Mouse (Mus musculus): ENCODE data around the gene Calr.

Calr gene

GRCm38 (mm10) chr8:84814555-84815441 is 31.9 kb downstream of the Calr start:
- peak; percentile 65 for DNase-seq

- no peak for DNase-seq
Observed at GRCm38 (mm10) chr8:84814240-84814554, 32.5 kb downstream of the Calr start.

- DNase-seq: no peak
Observed at GRCm38 (mm10) chr8:84813830-84814229, 32.9 kb downstream of the Calr start.

GRCm38 (mm10) chr8:84813059-84813458 is 33.7 kb downstream of the Calr start:
- DNase-seq: peak; percentile 86

GRCm38 (mm10) chr8:84811303-84811702 is 35.4 kb downstream of the Calr start:
- no peak for DNase-seq

GRCm38 (mm10) chr8:84810896-84811295 is 35.8 kb downstream of the Calr start:
- peak; percentile 97 for DNase-seq

- DNase-seq: no peak
Observed at GRCm38 (mm10) chr8:84809941-84810280, 36.8 kb downstream of the Calr start.

- no peak for DNase-seq
Observed at GRCm38 (mm10) chr8:84809109-84809940, 37.4 kb downstream of the Calr start.

GRCm38 (mm10) chr8:84806031-84806430 is 40.7 kb downstream of the Calr start:
- no peak for DNase-seq

- DNase-seq: peak; percentile 72
Observed at GRCm38 (mm10) chr8:84799999-84800831, 46.5 kb downstream of the Calr start, which contains the start of gene Nfix. Gene Nfix (minus strand): TSS chr8:84800344.

GRCm38 (mm10) chr8:84799136-84799931 is 47.4 kb downstream of the Calr start:
- peak; percentile 66 for DNase-seq

GRCm38 (mm10) chr8:84798446-84799135 is 48.1 kb downstream of the Calr start:
- DNase-seq: no peak

GRCm38 (mm10) chr8:84797971-84798370 is 48.8 kb downstream of the Calr start:
- no peak for DNase-seq

GRCm38 (mm10) chr8:84797256-84797797 is 49.4 kb downstream of the Calr start:
- no peak for DNase-seq

GRCm38 (mm10) chr8:84794486-84794885 is 52.2 kb downstream of the Calr start:
- DNase-seq: no peak

GRCm38 (mm10) chr8:84793791-84794485 is 52.8 kb downstream of the Calr start:
- peak; percentile 64 for DNase-seq

GRCm38 (mm10) chr8:84793134-84793533 is 53.6 kb downstream of the Calr start:
- DNase-seq: no peak

GRCm38 (mm10) chr8:84792429-84792947 is 54.2 kb downstream of the Calr start:
- DNase-seq: no peak

Data from right cerebral cortex, postnatal 14 days (tissue).